Mouse (Mus musculus): Measurements from ENCODE around the gene Ostn. TPM values are rescaled to one million over a fixed set of nuclear protein-coding genes. Genes with fewer than 3 reads are reported as not detected.

Ostn gene
- total RNA-seq, 2 experiments from 2014 or later, result not detected

DNA sequence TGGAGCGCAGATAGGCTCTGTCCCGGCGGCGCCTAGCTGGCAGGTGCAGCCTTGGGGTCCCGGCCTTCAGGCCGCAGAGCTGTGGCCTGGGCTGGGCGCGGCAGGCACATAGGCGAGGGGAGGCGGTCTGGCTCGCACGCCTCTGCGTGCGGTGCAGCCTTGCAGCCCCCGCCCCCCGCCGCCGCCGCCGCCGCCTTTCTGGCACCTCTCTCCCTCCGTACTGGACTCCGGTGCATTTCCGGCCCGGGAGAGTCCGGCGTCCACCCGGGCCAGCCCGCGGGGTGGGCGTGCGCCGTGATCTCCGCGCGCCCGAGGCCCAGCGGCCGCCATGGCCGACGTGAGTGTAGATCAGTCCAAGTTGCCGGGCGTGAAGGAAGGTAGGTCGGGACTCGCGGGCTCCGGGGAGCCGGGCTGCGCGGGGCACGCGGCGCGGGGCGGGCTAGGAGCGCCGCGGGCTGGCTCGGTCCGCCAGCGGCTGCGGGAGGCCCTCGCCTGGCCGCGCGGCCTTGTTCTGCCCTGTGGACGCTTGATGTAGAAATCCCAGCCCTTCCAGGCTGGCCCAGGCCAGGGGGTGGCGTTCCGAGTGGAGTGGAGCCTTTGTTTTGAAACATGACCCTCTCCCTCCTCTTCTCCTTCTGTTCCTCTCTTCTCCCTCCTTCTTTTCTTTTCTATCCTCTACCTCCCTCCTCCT is 81.6 kb downstream of the Ostn start, which contains the start of gene Ccdc50:
Gene Ccdc50, plus strand, starts transcription at position 109 of the 691 bp plus-strand sequence.
- H3K4me3 ChIP-seq, result peak within 1 kb of the TSS; percentile 71

DNA sequence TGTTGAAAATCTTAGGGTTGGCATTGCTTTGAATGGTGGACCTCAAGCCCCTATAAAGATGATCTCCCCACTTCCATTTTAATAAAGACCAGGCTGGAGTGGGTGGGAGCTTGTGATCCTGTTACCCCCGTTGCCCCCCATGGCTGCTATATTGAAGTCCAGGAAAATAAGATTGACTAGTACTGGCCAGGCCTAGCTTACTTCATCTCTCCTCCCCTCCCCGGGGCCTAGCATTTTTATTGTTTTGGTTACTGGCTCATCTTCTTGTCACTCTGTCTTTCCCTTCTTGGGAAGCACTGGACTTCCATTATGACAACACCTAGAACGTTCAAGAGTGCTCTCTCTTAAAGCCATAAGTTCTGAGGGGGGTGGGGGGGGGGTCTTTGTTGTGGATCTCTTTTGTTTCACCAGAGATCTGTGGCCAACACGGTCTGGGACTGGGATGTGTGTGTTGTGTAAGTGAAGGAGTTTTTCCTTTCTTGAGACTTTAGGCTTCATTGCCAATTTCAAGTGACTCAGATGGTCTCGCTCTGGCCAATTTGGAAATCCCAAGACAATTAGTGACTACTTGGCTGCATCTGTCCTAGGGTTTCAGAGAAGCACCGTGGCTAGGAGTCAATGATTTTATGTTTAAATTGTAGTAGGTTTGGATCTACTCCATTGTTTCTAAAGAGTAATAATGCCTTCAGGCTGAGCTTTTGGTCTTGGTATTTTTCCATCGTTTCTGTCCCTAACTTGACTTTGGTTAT is 82.4 kb downstream of the Ostn start:
- no peak for DNase-seq (ENCODE audit: extremely low spot score in 1 of 2, low spot score in 2 of 2)
- Histone ChIP-seq H3K4me3 (peak overlapping the region; percentile 71), H3K27ac (peak overlapping the region; percentile 97)
- intact Hi-C loops (cut with DNase I), result no loop called here
- TF ChIP-seq CTCF (IDR thresholded peaks at IDR 0.05), result no peak

More for the DNA sequence above, 81.6 kb downstream of the Ostn start, which contains the start of gene Ccdc50:
- no peak for TF ChIP-seq CTCF (IDR thresholded peaks at IDR 0.05)
- intact Hi-C loops (cut with DNase I), result no loop called here
- peak; percentile 77 to 82 for DNase-seq (ENCODE audit: extremely low spot score in 1 of 2, low spot score in 2 of 2)
- H3K27ac ChIP-seq, result peak within 1 kb of the TSS; percentile 97

DNA sequence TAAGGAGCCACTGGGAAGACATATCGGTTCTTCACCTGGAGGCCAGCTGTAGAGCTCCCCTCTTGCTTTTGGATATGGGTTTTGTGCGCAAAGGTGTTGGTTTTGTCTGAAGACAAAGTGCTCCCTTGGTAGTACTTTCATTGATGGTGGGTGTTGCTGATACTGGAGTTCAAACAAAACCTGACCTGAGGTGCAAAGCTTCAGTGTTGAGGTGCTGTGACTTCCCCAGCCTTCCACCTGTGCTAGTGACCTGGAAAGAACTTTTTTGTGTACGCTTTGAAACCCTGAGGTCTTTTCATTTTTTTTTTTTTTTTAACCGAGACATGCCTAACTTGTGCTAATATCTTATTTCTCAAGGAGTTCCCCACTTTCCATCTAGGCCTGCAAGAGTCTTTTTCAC is 83.0 kb downstream of the Ostn start:
- peak overlapping the region; percentile 71 for H3K4me3 ChIP-seq
- intact Hi-C loops (cut with DNase I), result no loop called here
- peak overlapping the region; percentile 97 for H3K27ac ChIP-seq
- no peak for DNase-seq (ENCODE audit: extremely low spot score in 1 of 2, low spot score in 2 of 2)
- no peak for TF ChIP-seq CTCF (IDR thresholded peaks at IDR 0.05)

DNA sequence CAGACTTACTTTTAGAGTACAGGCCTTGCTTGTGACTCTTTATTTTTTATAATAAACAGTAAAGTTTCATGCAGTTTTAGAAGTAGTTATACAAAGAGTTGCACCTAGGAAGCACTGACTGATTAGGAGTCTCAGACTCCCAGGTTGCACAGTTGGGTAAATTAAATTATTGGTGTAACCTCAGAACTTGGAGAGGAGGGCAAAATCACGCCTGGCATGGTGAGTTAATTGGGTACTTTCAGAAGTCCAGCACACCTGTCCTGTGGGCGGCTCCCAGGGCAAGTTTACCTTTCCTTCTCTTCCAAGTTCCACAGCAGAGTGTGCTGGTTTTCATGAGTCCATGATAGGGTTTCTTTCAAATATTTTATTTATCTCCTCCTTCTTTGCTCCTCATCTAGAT is 84.6 kb downstream of the Ostn start:
- Histone ChIP-seq H3K4me3 (no peak overlapping the region), H3K27ac (peak overlapping the region; percentile 53)
- no peak for DNase-seq (ENCODE audit: extremely low spot score in 1 of 2, low spot score in 2 of 2)
- TF ChIP-seq CTCF (IDR thresholded peaks at IDR 0.05), result no peak
- intact Hi-C loops (cut with DNase I), result no loop called here

DNA sequence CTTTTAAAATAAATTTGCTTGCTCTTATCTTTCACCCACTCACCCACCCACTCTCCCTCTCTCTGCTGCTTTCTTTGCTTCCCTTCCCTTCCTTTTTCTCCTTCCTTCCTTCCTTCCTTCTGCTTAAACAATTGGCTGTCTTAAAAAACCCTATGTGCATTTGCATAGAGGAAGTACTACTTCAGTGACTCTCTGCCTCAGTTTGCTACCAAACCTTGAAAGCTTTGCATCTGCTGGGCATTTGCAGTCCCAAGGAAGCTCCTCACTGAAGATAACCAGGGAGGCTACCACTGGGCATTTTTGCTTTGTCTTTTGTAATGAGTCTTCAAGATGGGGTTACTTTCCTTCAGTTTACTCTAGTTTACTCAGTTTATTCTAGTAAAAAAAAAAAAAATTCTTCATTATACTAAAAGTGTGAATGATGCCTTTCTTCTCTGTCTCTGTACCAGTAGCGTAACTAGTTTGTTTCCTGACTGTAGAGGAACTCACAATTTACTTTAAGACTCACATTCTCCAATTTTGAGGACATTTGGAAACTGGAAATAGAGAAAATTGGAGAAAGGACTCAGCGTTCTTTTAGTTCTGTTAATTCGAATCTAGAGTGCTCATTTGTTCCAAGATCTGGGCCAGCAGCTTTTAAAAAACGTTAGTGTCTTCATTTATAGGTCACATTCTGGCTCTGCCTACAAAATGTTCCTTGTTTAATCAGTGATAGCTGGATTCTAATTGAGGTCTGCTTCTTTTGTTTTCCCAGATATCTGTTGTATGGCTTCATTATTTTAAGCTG is 88.2 kb downstream of the Ostn start:
- intact Hi-C loops (cut with DNase I), result no loop called here
- Histone ChIP-seq H3K4me3 (no peak overlapping the region), H3K27ac (peak overlapping the region; percentile 42)
- TF ChIP-seq CTCF (IDR thresholded peaks at IDR 0.05), result no peak
- DNase-seq (ENCODE audit: extremely low spot score in 1 of 2, low spot score in 2 of 2), result no peak

DNA sequence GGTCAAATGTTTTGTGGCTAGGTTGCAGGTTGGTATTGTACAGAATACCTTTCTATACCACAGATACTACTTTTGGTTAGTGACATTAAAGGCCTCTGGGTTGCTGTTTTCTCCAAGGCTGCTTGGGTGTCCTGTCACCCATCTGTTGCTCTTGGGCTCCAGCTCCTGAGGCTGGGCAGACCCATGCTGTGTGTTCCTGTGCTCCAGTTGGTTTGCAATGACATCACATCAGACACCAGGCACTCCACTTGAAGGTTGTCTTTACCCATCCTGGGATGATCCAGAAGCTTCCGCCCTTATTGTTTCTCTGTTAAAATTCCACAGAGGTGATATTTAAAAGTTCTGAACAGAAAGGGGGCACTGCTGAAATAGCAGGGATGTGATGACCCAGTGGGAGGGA is 89.7 kb downstream of the Ostn start:
- no peak for TF ChIP-seq CTCF (IDR thresholded peaks at IDR 0.05)
- H3K4me3 ChIP-seq, result no peak overlapping the region
- H3K27ac ChIP-seq, result no peak overlapping the region
- DNase-seq (ENCODE audit: extremely low spot score in 1 of 2, low spot score in 2 of 2), result no peak
- intact Hi-C loops (cut with DNase I), result no loop called here

DNA sequence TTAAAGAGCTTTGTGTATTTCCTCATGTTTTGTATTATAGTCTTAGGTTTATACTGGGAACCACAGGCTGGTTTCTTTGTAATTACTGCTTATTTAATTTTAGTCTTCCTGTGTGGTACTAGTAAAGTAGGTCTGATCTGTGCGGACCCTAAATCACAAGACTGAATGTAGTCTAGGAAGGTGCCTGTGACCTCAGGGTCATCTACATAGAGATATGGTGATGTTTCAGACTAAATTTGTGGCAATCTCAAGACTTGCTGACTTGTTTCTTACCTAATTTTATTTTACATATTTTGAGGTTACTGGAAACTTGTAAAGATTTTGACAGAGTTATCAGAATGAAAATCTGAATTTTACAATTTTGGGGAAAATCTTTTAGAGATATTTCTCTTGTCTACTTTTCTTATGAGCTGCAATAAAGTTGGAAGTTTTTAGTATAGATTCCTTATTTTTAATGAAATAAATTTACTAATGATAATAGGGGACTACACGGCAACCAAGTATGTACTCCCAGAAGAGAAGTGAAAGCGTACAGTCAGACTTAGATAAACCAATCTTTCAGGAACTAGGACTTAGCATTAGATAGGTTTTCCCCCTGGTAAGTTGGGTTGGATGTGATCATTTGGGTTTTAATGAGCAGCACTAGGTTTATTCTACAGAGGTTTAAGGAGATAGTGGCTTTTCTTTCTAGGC is 91.9 kb downstream of the Ostn start:
- no peak for TF ChIP-seq CTCF (IDR thresholded peaks at IDR 0.05)
- no peak for DNase-seq (ENCODE audit: extremely low spot score in 1 of 2, low spot score in 2 of 2)
- intact Hi-C loops (cut with DNase I), result no loop called here
- 0 out of 2 replicates have a peak overlapping the region, but pooled peaks have one; percentile 3 for H3K27ac ChIP-seq
- H3K4me3 ChIP-seq, result no peak overlapping the region

DNA sequence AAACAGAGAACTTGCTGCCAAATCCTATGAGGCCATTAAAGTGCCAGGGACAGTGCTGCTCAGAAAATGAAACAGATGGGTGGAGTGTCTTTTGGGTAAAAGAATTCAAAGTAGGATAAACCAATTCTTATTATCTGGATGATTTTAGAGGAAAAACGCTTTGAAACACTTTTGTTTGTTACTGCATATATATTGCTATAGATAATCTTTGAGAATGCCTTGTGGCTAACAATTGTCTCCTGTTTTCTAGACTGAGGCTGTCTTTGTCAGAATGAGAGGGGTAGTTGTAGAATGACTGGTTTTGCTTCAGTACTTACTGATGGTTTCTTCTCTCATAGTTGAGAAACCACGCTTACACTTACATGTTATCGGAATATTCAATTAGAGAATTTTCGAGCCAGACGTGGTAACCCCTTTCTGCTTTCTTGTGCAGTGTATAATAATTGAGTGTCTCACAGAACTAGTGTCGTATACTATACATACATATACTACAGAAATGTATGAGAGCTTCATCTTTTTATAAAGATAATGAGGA is 92.5 kb downstream of the Ostn start:
- TF ChIP-seq CTCF (IDR thresholded peaks at IDR 0.05), result no peak
- Histone ChIP-seq H3K4me3 (no peak overlapping the region), H3K27ac (0 out of 2 replicates have a peak overlapping the region, but pooled peaks have one; percentile 3)
- intact Hi-C loops (cut with DNase I), result no loop called here
- no peak for DNase-seq (ENCODE audit: extremely low spot score in 1 of 2, low spot score in 2 of 2)

Other genes starting within 250 kb of the Ostn start
- gene Uts2b, start 62.8 kb downstream of the Ostn start, total RNA-seq (2021), result not detected
- 10 to 100 TPM; 56.5 to 57.4 TPM for gene Ccdc50, start 81.4 kb downstream of the Ostn start, total RNA-seq (2021)

All from left cerebral cortex, adult 2 months (tissue).